Mouse (Mus musculus) liver, adult 2 months (tissue): ENCODE results near the gene Tnfrsf25.

Source experiments
- CTCF ChIP-seq: fragments of 200-500 bp; IDR thresholded peaks from 2 replicates; pipeline ENCODE4 v1.5.1; 2011; ENCODE audit warnings: low read depth, low read length, control low read depth
- POLR2A ChIP-seq: fragments of 200-500 bp; IDR thresholded peaks from 2 replicates; pipeline ENCODE4 v1.6.1; 2011; ENCODE audit warnings: low read length, control low read depth; ENCODE audit not compliant: insufficient read depth; ENCODE audit errors: extremely low read depth

DNA sequence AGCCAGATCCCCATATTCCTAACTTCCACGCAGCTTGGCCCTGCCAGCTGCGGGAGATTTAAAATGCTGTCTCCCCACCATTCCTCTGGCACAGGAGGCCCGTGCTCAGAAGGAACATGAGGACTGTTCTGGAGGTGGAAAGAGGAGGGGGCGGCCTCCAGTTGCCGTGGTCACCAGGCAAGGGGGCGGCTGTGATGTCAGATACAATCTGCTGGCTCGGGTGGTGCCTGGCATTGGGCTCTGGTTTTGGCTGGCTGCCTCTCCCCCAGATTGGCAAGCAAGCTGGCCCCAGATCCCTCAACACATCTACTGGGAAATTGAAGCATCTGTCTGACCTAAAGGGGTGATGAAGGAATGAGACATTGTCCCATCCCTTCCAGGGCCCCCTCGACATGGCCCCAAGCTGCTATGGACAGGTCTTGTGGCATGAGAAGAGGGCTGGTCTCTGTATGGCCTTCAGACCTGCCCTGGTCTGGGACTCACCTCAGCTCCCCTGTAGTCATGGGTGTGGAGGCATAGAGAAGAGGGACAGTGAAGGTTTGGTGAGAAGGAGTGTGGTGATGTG, 27.1 kb upstream of the Tnfrsf25 start:
- TF ChIP-seq CTCF: no peak
- TF ChIP-seq POLR2A: no peak
